Comparison of ENCODE assay signal across 18 mouse cellular contexts in genomic region chr8:8703668-8704067, GRCm38 (mm10).
"Had no signal": no experiment of that assay in that cellular context is flagged by ENCODE, and none has a peak within 500 bp of the region (broad histone marks: within the 10 kb centered on the region; RNA-seq: fewer than 3 reads in every experiment).

No protein-coding gene starts in this region.

- H3K4me2 ChIP-seq: lung, embryonic 14.5 days; midbrain, embryonic 12.5 days; neural tube, embryonic 13.5 days; neural tube, embryonic 15.5 days had no signal

- H3K4me3 ChIP-seq: midbrain, embryonic 10.5 days; midbrain, embryonic 12.5 days; myocyte; neural tube, embryonic 13.5 days; neural tube, embryonic 15.5 days had no signal

- ATAC-seq: midbrain, embryonic 16.5 days had no signal

- H3K9me3 ChIP-seq: midbrain, embryonic 10.5 days; midbrain, embryonic 12.5 days; neural tube, embryonic 13.5 days; neural tube, embryonic 15.5 days had no signal

- H3K9ac ChIP-seq: lung, embryonic 14.5 days; midbrain, embryonic 12.5 days; neural tube, embryonic 13.5 days; neural tube, embryonic 15.5 days had no signal

- H3K27me3 ChIP-seq: midbrain, embryonic 12.5 days; neural tube, embryonic 13.5 days; neural tube, embryonic 15.5 days had no signal

- H3K36me3 ChIP-seq: midbrain, embryonic 10.5 days; midbrain, embryonic 12.5 days; neural tube, embryonic 13.5 days; neural tube, embryonic 15.5 days had no signal

- H3K4me1 ChIP-seq: midbrain, embryonic 10.5 days; midbrain, embryonic 12.5 days; neural tube, embryonic 13.5 days; neural tube, embryonic 15.5 days had no signal

- DNase-seq: lung, embryonic 14.5 days; lung, postnatal 10 days; lung, postnatal 4 days; midbrain, embryonic 14.5 days; retina, postnatal 1 day; right cerebral cortex, adult 18-20 months; right cerebral cortex, postnatal 25 days; right cerebral cortex, postnatal 4 days; spleen, adult 18-20 months; thymus, adult 2 months; thymus, postnatal 25 days; thymus, postnatal 4 days had no signal

- H3K27ac ChIP-seq: midbrain, embryonic 10.5 days; midbrain, embryonic 12.5 days; neural tube, embryonic 13.5 days; neural tube, embryonic 15.5 days had no signal
